Mouse (Mus musculus): Measurements from ENCODE around the gene Trmu. TPM values are rescaled to one million over a fixed set of nuclear protein-coding genes. Genes with fewer than 3 reads are reported as not detected.
A peak's percentile ranks its signal among the peaks of the same experiment; 100 is the strongest.

The Trmu gene
- polyA plus RNA-seq, 1 experiment, result 10.4 TPM

- H3ac ChIP-seq (ENCODE audit: control insufficient read depth, insufficient read length, low read depth), result no peak overlapping the region
- H3K27me3 ChIP-seq (ENCODE audit: control insufficient read depth, insufficient read depth, insufficient read length), result no peaks in the 10 kb centered on the region
- TF ChIP-seq USF1 (IDR thresholded peaks at IDR 0.05; ENCODE audit: low read depth) (no peak), MAX (IDR thresholded peaks at IDR 0.05) (no peak), FOSL1 (IDR thresholded peaks at IDR 0.05; ENCODE audit: insufficient read depth, low read length, poor library complexity, severe bottlenecking) (no peak), MYOG (IDR thresholded peaks at IDR 0.05; ENCODE audit: control insufficient read depth, extremely low read depth, insufficient read length) (no peak), CEBPB (IDR thresholded peaks at IDR 0.05; ENCODE audit: low read depth) (no peak), MYOD1 (IDR thresholded peaks at IDR 0.05; ENCODE audit: control insufficient read depth, insufficient read length, low read depth) (no peak), CTCF (IDR thresholded peaks at IDR 0.05; ENCODE audit: control insufficient read depth, insufficient read depth, insufficient read length) (no peak)
- peaks cover 44% of the 10 kb centered on the region for H3K36me3 ChIP-seq (ENCODE audit: control insufficient read depth, insufficient read depth)
- H3K79me2 ChIP-seq (ENCODE audit: control insufficient read depth, insufficient read depth), result no peaks in the 10 kb centered on the region
- H3K79me3 ChIP-seq (ENCODE audit: low read depth), result no peaks in the 10 kb centered on the region
- H3K4me3 ChIP-seq (ENCODE audit: insufficient read depth, poor library complexity, severe bottlenecking), result no peak overlapping the region
Measured at GRCm38 (mm10) chr15:85885606-85886005, 6.5 kb downstream of the Trmu start.

- Histone ChIP-seq H3ac (ENCODE audit: control insufficient read depth, insufficient read length, low read depth) (no peak overlapping the region), H3K79me2 (ENCODE audit: control insufficient read depth, insufficient read depth) (no peaks in the 10 kb centered on the region), H3K36me3 (ENCODE audit: control insufficient read depth, insufficient read depth) (peaks cover 68% of the 10 kb centered on the region), H3K79me3 (ENCODE audit: low read depth) (no peaks in the 10 kb centered on the region), H3K27me3 (ENCODE audit: control insufficient read depth, insufficient read depth, insufficient read length) (no peaks in the 10 kb centered on the region), H3K4me3 (ENCODE audit: insufficient read depth, poor library complexity, severe bottlenecking) (no peak overlapping the region)
- TF ChIP-seq USF1 (IDR thresholded peaks at IDR 0.05; ENCODE audit: low read depth) (no peak), CTCF (IDR thresholded peaks at IDR 0.05; ENCODE audit: control insufficient read depth, insufficient read depth, insufficient read length) (no peak), CEBPB (IDR thresholded peaks at IDR 0.05; ENCODE audit: low read depth) (no peak), MYOG (IDR thresholded peaks at IDR 0.05; ENCODE audit: control insufficient read depth, extremely low read depth, insufficient read length) (no peak), MYOD1 (IDR thresholded peaks at IDR 0.05; ENCODE audit: control insufficient read depth, insufficient read length, low read depth) (no peak), MAX (IDR thresholded peaks at IDR 0.05) (no peak), FOSL1 (IDR thresholded peaks at IDR 0.05; ENCODE audit: insufficient read depth, low read length, poor library complexity, severe bottlenecking) (no peak)
Measured at GRCm38 (mm10) chr15:85889235-85889634, 10.1 kb downstream of the Trmu start.

GRCm38 (mm10) chr15:85891971-85892370, 12.9 kb downstream of the Trmu start:
- no peak overlapping the region for H3ac ChIP-seq (ENCODE audit: control insufficient read depth, insufficient read length, low read depth)

GRCm38 (mm10) chr15:85892498-85893118, 13.5 kb downstream of the Trmu start:
- H3ac ChIP-seq (ENCODE audit: control insufficient read depth, insufficient read length, low read depth), result no peak overlapping the region
- peaks cover 60% of the 10 kb centered on the region for H3K36me3 ChIP-seq (ENCODE audit: control insufficient read depth, insufficient read depth)
- no peak overlapping the region for H3K4me3 ChIP-seq (ENCODE audit: insufficient read depth, poor library complexity, severe bottlenecking)
- TF ChIP-seq MYOD1 (IDR thresholded peaks at IDR 0.05; ENCODE audit: control insufficient read depth, insufficient read length, low read depth), result no peak
- no peak for TF ChIP-seq USF1 (IDR thresholded peaks at IDR 0.05; ENCODE audit: low read depth)
- TF ChIP-seq CTCF (IDR thresholded peaks at IDR 0.05; ENCODE audit: control insufficient read depth, insufficient read depth, insufficient read length), result no peak
- TF ChIP-seq MAX (IDR thresholded peaks at IDR 0.05), result no peak
- no peaks in the 10 kb centered on the region for H3K79me2 ChIP-seq (ENCODE audit: control insufficient read depth, insufficient read depth)
- H3K27me3 ChIP-seq (ENCODE audit: control insufficient read depth, insufficient read depth, insufficient read length), result no peaks in the 10 kb centered on the region
- H3K79me3 ChIP-seq (ENCODE audit: low read depth), result no peaks in the 10 kb centered on the region

More at GRCm38 (mm10) chr15:85891971-85892370, 12.9 kb downstream of the Trmu start:
- TF ChIP-seq MYOG (IDR thresholded peaks at IDR 0.05; ENCODE audit: control insufficient read depth, extremely low read depth, insufficient read length) (no peak), FOSL1 (IDR thresholded peaks at IDR 0.05; ENCODE audit: insufficient read depth, low read length, poor library complexity, severe bottlenecking) (no peak), CTCF (IDR thresholded peaks at IDR 0.05; ENCODE audit: control insufficient read depth, insufficient read depth, insufficient read length) (no peak), USF1 (IDR thresholded peaks at IDR 0.05; ENCODE audit: low read depth) (no peak), MYOD1 (IDR thresholded peaks at IDR 0.05; ENCODE audit: control insufficient read depth, insufficient read length, low read depth) (no peak), CEBPB (IDR thresholded peaks at IDR 0.05; ENCODE audit: low read depth) (no peak), MAX (IDR thresholded peaks at IDR 0.05) (no peak)
- peaks cover 54% of the 10 kb centered on the region for H3K36me3 ChIP-seq (ENCODE audit: control insufficient read depth, insufficient read depth)
- H3K79me2 ChIP-seq (ENCODE audit: control insufficient read depth, insufficient read depth), result no peaks in the 10 kb centered on the region
- no peaks in the 10 kb centered on the region for H3K79me3 ChIP-seq (ENCODE audit: low read depth)
- H3K27me3 ChIP-seq (ENCODE audit: control insufficient read depth, insufficient read depth, insufficient read length), result no peaks in the 10 kb centered on the region
- H3K4me3 ChIP-seq (ENCODE audit: insufficient read depth, poor library complexity, severe bottlenecking), result no peak overlapping the region

GRCm38 (mm10) chr15:85893871-85894270, 14.8 kb downstream of the Trmu start:
- TF ChIP-seq MYOD1 (IDR thresholded peaks at IDR 0.05; ENCODE audit: control insufficient read depth, insufficient read length, low read depth) (no peak), CTCF (IDR thresholded peaks at IDR 0.05; ENCODE audit: control insufficient read depth, insufficient read depth, insufficient read length) (no peak), CEBPB (IDR thresholded peaks at IDR 0.05; ENCODE audit: low read depth) (no peak), MYOG (IDR thresholded peaks at IDR 0.05; ENCODE audit: control insufficient read depth, extremely low read depth, insufficient read length) (no peak), MAX (IDR thresholded peaks at IDR 0.05) (no peak), FOSL1 (IDR thresholded peaks at IDR 0.05; ENCODE audit: insufficient read depth, low read length, poor library complexity, severe bottlenecking) (no peak), USF1 (IDR thresholded peaks at IDR 0.05; ENCODE audit: low read depth) (no peak)
- Histone ChIP-seq H3K36me3 (ENCODE audit: control insufficient read depth, insufficient read depth) (peaks cover 54% of the 10 kb centered on the region), H3ac (ENCODE audit: control insufficient read depth, insufficient read length, low read depth) (no peak overlapping the region), H3K27me3 (ENCODE audit: control insufficient read depth, insufficient read depth, insufficient read length) (no peaks in the 10 kb centered on the region), H3K79me3 (ENCODE audit: low read depth) (no peaks in the 10 kb centered on the region), H3K4me3 (ENCODE audit: insufficient read depth, poor library complexity, severe bottlenecking) (no peak overlapping the region), H3K79me2 (ENCODE audit: control insufficient read depth, insufficient read depth) (no peaks in the 10 kb centered on the region)

- no peaks in the 10 kb centered on the region for H3K27me3 ChIP-seq (ENCODE audit: control insufficient read depth, insufficient read depth, insufficient read length)
- H3K79me3 ChIP-seq (ENCODE audit: low read depth), result no peaks in the 10 kb centered on the region
- no peak overlapping the region for H3K4me3 ChIP-seq (ENCODE audit: insufficient read depth, poor library complexity, severe bottlenecking)
- TF ChIP-seq USF1 (IDR thresholded peaks at IDR 0.05; ENCODE audit: low read depth), result no peak
- peak; percentile 90 for TF ChIP-seq CTCF (IDR thresholded peaks at IDR 0.05; ENCODE audit: control insufficient read depth, insufficient read depth, insufficient read length)
- no peaks in the 10 kb centered on the region for H3K79me2 ChIP-seq (ENCODE audit: control insufficient read depth, insufficient read depth)
- peaks cover 41% of the 10 kb centered on the region for H3K36me3 ChIP-seq (ENCODE audit: control insufficient read depth, insufficient read depth)
- no peak overlapping the region for H3ac ChIP-seq (ENCODE audit: control insufficient read depth, insufficient read length, low read depth)
Measured at GRCm38 (mm10) chr15:85896284-85896683, 17.2 kb downstream of the Trmu start.
